Mouse (Mus musculus) CD4-positive helper T cell, adult 2 months (primary cell): ENCODE measurements around the gene Naa38.
A peak's percentile ranks its signal among the peaks of the same experiment; 100 is the strongest.

ENCODE experiments used
- DNase-seq: peaks from one replicate; pipeline ENCODE4 v3.0.0-alpha.2; 2012; ENCODE audit warnings: low read depth, missing footprints, low spot score

The Naa38 gene

DNA sequence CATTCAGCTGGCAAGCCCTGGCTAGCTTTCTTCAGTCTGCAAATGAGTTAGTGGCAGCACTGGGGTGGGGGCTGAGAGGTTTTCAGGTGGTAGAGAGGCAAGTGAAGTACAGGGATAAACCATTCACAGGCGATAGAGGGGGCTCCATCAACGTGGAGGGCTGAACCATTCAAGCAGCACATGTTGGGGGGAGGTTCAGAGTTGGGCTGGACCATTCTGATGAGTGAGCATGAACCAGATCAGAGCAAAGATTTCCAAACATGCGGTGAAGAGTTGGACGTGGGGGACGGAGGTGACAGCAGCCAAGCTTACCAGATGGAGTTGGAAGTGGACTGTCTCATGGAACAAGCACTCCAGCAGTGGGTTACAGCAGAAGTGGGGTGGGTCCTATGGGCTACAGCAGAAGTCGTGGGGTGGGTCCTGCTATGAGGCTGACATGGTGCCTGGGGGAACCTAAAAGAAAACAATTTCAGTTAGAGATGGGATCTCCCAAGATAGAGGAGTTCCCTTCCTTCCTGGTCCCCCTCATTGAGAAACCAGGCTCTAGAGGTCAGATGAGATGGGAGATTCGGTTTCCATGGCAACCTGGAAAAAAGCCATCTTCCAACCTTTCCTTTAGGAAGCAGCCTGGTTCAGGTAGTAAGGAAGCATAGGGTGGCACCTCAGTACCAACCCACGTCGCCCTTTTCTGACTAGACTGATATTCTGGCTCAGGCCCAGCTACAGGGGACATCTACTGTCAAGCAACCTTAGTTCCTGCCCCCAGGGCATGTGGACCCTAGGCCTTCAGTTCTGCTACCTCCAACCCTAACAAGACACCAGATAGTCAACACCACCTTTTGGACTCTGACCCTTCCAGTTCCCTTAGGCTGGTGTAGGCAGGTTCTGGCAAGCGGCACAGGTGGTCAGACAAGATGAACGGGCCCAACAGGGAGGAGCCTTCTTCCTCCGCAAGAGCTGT is 18.2 kb downstream of the Naa38 start, which contains the start of gene Kdm6b:
Gene Kdm6b, minus strand, starts transcription at position 455 of the 961 bp plus-strand sequence.
- DNase-seq, result peak; percentile 42

- peak; percentile 25 for DNase-seq
Observed at GRCm38 (mm10) chr11:69414421-69415326, 19.4 kb downstream of the Naa38 start.

DNA sequence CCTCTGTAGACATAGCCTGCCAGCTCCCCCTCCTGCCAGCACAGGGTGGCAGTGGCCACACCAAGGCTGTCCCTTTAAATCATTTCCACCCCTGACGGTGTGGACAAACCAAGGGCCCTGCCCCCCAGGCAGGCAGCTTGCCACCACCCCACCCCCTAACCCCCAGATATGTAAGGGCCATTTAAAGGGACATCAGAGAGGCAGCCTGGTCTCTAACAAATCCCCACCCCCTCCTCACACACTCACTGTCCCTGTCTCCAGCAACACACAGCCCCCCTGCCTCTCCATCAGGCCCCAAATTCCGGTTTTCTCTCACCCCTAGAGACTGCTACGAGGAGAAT is 20.0 kb downstream of the Naa38 start:
- no peak for DNase-seq

- DNase-seq, result peak; percentile 53
Observed at GRCm38 (mm10) chr11:69415668-69416451, 20.6 kb downstream of the Naa38 start.

DNA sequence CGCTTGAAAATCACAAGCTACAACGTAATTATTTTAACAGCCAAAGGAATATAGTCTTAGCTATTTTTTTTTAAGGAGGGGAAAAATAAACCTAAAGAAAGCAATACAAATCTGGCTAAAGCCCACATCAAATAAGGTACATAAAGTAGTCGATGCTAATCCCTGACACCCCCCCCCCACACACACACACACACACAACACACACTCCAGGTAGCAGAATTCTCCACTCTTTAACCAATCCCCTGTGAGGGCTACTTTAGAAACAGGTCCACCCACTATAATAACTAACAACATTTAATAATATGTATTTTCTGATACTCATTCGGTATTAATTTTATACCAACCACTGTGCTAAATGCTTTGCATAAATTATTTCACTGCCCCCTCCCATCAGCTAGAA is 21.2 kb downstream of the Naa38 start:
- DNase-seq, result no peak

DNA sequence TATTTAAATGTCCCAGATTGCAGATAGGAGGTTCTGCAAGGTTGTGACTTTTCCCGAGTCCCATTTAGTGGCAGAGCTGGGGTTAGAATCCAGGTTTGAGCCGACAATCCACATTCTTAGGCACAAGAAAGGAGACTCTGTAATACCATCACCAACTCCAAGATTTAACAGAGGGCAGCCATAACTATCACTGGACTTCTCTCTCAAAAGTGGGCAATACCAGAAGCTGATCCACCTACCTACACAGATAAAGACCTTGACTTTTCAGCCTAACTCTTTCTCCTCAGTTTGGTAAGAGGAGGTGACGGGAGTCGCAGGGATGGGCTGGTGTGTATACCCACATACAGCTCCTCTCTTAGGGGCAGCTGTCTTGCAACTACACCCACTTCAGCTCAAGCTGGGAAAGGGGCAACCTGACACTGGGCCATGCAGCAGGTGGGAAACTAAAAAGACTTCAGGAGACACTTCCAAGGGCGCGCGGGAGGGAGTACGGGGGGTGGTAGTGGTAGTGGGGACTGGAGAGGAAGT is 21.7 kb downstream of the Naa38 start:
- no peak for DNase-seq

DNA sequence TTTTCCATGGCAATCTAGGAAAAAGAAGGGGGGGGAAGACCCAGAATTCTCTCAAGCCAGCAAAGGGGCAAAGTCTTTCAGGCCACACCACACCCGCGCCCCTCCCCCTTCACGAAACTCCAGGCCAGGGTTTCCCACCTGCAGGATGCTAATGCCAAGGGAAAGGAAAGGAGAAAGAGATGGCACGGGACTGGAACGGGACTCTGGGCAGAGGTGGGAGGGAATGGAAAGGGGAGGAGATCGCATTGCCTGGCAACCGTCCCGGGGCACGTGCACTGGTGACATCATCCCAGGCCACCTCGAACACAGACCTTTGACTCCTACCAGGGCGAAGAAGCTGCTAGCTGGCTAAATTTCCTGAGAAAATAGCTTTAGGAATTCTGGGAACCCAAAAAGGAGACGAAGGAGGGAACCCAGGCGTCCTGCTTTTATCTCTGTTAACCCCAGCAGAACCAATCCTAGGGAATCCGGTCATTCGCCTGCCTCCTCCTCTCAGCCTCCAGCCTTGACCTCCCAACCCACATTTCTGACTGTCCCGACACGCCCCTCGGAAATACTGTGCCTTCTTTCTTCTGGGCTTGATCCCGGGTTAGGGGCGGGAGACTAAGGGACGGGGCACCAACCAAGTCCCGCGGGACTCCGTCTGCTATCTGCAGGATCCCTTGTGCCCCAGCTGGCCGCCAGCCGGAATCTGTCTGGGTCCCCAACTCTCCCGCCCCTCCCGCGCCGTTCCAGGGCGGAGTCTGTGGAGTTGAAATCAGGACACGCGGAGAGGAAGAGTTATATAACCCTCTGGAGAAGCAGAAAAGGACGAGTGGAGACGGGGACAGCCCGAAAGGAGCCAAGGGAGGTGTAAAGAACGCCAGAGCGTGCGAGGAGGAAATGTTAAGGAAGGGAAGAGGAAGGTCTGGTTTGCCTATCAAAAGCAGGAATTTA is 22.4 kb downstream of the Naa38 start:
- peak; percentile 75 for DNase-seq

GRCm38 (mm10) chr11:69418481-69419442 is 23.5 kb downstream of the Naa38 start:
- peak; percentile 92 for DNase-seq

DNA sequence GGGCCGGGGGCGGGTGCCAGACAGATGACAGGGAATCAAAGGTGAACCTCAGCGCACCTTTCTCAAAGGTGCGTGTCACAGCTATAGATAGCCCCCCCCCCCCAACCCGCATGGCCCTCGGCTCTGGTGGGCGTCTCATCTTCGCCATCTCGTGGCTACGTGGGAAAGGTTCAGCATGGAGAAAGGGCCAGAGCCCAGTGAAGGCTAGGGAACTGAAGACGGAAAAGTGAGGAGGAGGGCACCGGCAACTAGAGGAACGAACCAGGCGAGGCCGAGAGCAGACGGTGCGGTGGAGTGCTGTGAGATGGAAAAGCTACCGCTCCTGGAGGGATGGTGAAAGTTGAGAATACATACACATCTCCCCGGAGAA is 24.1 kb downstream of the Naa38 start:
- peak; percentile 70 for DNase-seq

DNA sequence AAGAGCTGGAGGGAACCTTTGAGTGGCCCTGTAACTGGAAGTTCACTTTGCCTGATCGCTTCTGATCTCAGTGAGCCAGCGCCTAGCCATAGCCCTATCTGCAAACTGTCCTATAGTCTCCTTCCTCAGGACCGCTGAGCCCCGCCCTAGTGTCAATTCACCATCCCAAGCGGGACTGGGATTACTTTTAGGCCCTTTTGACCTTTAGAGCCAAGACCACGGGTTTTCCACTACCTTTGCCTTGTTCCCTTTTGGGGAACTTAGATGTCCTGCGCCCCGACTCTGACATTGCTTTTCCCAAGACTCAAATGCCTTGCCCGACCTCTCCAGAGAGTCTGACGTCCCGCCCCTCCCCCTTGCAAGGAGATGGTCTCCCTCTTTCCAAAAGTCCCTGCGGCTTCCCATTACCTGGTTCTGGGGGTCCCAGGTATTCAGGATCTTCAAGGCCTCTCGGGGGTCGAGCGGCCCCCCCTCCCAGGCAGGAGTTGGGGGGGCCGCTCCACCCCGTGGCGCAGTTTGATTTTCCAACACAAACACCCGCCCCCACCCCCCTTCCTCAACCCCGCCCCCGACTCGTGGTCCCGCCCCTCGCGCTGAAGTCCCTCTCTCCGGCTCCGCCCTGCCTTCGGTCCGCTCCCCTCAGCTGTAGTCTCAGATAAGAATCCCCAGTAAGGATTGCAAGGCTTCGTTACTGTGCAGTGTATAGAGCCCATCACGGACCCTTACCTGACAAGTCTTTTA is 24.7 kb downstream of the Naa38 start:
- peak; percentile 58 for DNase-seq

DNA sequence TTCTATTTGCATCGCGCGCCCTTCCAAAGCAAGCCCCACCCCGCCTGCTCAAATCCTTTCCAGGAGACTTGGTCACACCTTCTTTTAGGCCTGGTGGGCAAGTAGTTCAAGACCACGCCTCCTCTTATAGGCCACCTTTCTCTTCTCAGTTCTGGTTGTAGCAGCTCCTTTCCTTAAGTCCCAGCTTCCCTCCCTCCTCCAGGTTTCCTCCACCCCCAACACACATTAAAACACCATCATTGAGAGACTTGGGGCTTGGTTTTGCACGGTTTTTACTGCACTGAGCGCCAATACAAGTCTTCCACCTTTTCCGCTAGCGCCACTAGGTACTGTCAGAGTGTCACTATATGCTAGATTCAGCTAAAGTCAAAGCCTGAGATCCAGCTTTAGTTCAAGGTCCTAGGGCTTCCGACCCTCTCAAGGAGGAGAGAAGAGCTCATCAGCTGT is 25.3 kb downstream of the Naa38 start:
- DNase-seq, result no peak

DNA sequence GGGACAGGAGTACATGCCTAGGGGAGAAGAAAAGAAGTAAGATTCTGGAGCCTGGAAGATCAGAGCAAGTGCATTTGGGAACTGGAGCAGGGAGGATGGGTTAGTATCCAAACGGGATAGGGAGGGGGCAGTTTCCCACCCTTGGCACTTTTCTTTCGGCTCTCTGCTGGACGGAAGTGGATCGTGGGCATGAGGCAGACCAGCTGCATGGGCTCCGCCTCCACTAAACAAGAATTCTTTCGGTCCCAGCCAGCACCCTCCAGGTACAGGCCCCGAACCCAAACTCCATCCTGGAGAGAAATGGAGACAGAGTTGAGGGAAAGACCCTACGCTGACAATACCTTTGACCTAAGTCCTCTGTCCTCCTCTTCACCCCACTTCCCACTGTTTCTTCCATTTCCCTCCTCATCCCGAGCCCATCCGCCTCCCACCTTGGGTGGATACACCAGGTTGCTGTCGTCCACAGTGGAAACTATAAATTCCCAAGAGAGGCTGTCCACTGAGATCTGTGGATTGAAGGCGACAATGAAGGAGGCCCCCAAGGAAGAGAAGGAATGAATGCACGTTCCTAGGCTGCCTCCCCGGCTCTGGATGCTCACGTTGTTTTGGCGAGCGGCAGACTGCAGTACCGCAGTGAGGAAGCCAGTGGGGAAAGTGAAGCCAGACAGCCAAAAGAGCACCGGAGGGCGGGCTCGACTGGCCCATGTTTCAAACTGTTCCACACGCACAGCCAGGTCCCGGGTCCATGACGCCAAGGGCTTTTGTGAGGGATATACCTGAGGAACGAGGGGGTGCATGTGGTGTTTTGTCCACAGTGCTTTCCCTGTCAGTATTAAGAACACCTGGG is 26.1 kb downstream of the Naa38 start:
- no peak for DNase-seq

- no peak for DNase-seq
Observed at GRCm38 (mm10) chr11:69422842-69423241, 27.6 kb downstream of the Naa38 start.

GRCm38 (mm10) chr11:69423885-69424284 is 28.6 kb downstream of the Naa38 start:
- no peak for DNase-seq

GRCm38 (mm10) chr11:69426246-69426645 is 31.0 kb downstream of the Naa38 start:
- no peak for DNase-seq

- peak; percentile 40 for DNase-seq
Observed at GRCm38 (mm10) chr11:69428751-69429150, 33.5 kb downstream of the Naa38 start.

- DNase-seq, result no peak
Observed at GRCm38 (mm10) chr11:69429313-69429712, 34.0 kb downstream of the Naa38 start.
